Mouse (Mus musculus) adrenal gland, adult (tissue): Measurements from ENCODE around the gene Atp6v0b.

Experiments
- DNase-seq, 2 experiments: peaks; one replicate each; pipeline ENCODE4 v3.0.0; 2022 to 2023; ENCODE audit warnings: low spot score in 1 of 2; ENCODE audit not compliant: inconsistent age in 2 of 2

The Atp6v0b gene

DNA sequence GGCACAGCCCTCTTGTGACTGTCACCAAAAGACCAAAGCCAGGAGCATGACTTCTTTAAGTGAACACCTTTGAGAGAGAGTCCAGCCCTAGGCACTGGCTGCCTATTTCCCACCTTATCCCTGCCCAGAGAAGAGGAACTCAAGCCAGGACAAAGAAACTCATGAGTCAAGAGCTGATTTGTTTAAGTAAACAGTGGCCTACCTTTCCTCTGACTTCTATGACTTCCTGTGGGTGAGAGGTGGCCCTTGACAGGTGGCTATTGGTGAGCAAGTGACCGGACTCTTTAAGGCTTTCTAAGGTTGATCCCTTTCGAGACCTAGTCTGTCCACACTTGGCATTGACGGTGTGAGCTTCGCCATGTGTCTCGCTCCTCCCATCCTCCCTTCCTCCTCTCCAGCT, 46.3 kb downstream of the Atp6v0b start:
- DNase-seq = no peak

DNA sequence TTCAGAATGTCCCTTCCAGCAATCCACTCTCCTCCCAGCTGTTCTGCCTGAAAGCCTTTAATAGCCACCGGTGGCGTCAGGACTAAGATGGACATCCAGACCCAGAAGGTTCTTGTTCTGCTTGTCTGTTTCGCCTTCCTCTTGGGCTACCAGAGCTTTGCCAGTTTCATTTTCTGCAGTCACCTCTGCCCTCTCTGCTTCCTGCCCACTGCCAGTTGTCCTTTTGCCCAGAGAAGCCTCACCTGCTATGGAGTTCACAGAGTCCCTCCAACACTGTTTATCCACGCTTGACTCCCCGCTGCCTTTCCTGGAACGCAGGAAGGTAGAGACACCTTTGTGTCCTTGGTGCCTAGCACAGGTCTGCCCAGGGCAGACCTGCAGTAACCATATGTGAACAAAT, 47.8 kb downstream of the Atp6v0b start:
- no peak for DNase-seq

DNA sequence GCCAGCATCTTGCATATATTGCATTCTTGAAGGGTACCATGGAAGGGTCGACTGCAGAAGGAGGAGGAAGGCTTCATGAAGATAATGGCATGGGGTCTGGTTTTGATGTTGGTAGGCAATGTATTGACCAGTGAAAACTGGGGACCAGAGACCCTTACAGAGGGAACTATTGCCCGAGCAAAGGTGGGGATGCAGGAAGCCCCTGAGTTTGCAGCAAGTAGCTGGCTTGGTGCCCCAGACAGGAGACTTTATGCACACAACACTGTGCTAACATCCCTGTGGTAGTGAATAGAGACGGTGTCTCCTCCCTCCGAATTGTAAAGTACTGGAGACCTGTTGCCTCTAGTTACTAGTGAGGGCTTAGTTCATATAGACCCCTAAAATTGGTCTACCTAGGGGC, 49.9 kb downstream of the Atp6v0b start:
- DNase-seq = no peak

DNA sequence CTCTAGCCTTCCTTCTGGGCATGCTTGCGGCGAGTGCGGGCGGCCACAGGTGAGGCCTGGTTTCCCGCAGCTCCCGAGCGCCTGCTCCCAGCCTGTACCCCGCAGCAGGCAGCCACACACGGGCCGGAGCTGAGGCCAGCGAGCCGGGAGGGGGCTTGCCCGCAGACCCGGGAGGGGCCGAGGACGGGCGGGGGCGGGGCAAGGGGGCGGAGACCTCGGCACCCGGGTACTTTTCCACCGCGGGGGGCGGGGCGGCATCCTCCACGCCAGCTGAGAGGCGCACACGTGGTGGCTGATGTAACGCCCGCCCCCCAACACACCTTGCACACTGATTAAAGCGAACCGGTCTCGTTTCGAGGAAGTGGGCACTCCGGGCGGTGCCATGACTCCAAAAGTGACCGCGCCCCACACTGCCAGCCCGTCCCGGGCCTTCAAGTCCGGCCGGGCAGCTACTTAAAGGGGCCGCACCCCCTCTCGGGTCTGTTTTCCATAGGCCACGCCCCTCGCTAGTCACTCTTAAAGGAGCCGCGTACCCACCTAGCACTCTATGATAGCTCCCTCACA, 50.8 kb downstream of the Atp6v0b start:
- DNase-seq = peak; percentile 92 to 98

DNA sequence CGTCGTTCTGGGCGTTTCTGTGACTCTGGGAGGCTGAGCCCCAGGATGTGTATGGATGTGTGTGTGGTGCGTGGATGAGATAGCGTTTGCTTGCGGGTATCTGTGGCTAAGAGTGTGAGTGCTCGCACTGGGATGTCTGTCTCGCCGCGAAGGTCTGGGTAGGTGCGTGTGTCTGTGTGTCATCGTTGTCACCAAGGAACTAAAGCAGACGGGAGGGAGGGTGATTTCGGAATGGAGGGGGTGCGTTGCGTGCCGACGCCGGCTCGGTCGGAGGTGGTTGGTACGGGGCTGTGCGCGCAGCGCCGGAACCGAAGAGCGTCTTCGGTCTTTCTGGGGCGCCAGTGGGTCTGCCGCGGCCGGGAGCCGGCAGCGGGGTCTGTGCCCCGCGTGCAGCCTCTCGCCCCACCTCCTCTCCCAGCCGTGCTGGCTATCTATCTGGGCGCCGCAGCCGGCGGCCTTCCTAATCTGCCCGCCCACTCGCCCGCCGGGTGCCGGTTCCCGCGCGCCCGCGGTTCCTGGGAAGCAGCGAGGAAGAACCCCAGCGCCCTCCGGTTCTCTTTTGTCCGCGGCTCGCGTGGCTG, 51.5 kb downstream of the Atp6v0b start:
- DNase-seq = peak; percentile 71 to 83

DNA sequence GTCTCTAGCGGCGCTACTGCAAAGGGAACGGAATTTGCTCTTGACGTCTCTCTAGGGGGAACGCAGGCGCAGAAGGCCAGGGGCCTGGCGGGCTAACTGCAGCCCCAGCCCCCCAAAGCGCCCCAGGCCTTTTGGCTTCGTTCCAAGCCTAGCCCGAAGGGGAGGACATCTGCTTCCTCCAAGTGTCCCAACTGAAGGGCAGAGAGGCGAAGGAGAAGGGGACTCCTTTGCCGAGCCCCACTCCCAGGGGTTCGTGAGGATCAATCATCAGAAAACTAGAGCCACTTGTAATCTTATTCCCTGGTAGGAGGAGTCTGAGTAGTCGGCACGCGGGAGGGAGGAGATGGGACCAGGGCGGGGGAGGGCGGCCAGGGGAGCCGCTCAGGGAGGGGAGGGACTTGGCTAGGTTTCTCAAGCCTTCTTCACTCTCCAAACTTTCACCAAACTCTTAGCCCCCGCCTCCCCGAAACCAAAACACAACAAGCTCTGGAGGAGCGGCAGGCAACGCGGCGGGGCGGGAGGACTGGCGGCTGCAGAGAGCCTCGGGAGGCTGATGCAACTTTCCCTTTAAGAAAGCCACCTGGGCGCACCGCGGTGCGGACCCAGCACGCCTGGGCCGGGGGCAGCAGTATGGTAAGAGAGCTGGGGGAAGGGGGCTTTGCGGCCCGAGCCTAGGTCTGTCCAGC, 52.1 kb downstream of the Atp6v0b start:
- DNase-seq = peak; percentile 82 to 92

DNA sequence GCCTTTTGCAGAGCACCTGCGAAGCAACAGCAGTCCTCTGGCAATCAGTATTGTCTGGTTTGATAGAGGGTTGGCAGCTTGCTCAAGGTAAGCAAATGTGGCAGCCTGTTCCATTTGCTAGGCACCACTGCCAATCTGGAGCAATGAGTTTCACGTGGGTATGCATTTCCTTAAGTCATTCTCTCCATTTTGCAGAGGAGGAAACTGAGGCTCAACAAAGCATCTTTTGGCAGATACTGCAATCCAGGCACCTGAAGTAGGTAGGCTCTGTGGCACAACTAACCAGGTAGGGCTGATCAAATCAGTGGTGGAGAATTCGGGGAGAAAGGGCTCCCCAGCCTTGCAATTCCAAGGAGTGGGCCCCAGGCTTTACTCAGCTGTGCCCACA, 52.7 kb downstream of the Atp6v0b start, which contains the start of gene Slc6a9:
Gene Slc6a9, plus strand, starts transcription at position 50 of the 388 bp plus-strand sequence.
- no peak for DNase-seq
